Mouse (Mus musculus) heart, postnatal 0 days (tissue): Measurements from ENCODE around the gene Pax7.

Experiments
- CTCF ChIP-seq: IDR thresholded peaks from 2 replicates; pipeline ENCODE4 v1.5.1; 2016; ENCODE audit warnings: antibody characterized with exemption, control low read depth, low read depth
- EP300 ChIP-seq: IDR thresholded peaks from 2 replicates; pipeline ENCODE4 v1.6.1; 2016; ENCODE audit warnings: antibody characterized with exemption, low read depth

DNA sequence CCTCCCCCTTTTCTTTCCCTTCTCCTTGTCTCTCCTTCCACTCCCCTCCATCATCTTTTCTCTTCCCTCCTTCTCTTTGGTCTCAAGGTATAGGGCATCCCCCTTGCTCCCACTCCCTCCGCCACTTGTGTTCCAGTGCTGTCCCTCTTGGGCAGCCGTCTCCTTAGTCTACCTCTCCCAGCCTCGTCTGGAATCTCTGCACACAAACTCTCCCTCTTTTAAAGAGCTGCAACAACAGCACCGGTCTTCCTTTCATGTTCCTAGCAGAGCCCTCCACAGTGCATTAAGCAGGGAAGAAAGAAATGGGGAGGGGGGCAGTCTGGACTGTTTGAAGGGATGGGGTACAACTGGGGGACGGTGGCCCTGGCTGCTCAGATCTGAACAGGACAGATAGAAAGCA lies 3.4 kb upstream of the Pax7 start:
- TF ChIP-seq CTCF (no peak), EP300 (no peak)
